Mouse (Mus musculus): ENCODE results near the gene Cdk16. TPM values are rescaled to one million over a fixed set of nuclear protein-coding genes. Genes with fewer than 3 reads are reported as not detected.

Gene Cdk16
- total RNA-seq, 2 experiments from 2014 or later, result 169 to 183 TPM

- DNase-seq, result no peak
Measured at GRCm38 (mm10) chrX:20748829-20749228, 61.1 kb downstream of the Cdk16 start.

More at GRCm38 (mm10) chrX:20748829-20749228, 61.1 kb downstream of the Cdk16 start:
- intact Hi-C loops (cut with DNase I), result no loop called here

Other genes with a start within 250 kb of the Cdk16 start
- gene Rgn, start 138.2 kb upstream of the Cdk16 start, total RNA-seq (2021), result 1 to 10 TPM in 1 of 2 experiments, under 1 TPM in 1; 0.89 to 1.2 TPM
- 10 to 100 TPM; 24.1 to 29.5 TPM for gene Rbm10, start 70.5 kb upstream of the Cdk16 start, total RNA-seq (2021)
- 100 to 1,000 TPM; 586 to 630 TPM for gene Ndufb11, start 70.3 kb upstream of the Cdk16 start, total RNA-seq (2021)
- gene Uba1, start 29.6 kb upstream of the Cdk16 start, total RNA-seq (2021), result 100 to 1,000 TPM; 260 to 271 TPM
- 10 to 100 TPM; 10.8 to 11.0 TPM for gene Usp11, start 16.0 kb downstream of the Cdk16 start, total RNA-seq (2021)
- gene Araf, start 109.9 kb downstream of the Cdk16 start, total RNA-seq (2021), result 10 to 100 TPM; 84.4 to 85.1 TPM
- gene Timp1, start 182.2 kb downstream of the Cdk16 start, total RNA-seq (2021), result 10 to 100 TPM; 15.4 to 16.4 TPM
- gene Syn1, start 233.1 kb downstream of the Cdk16 start, total RNA-seq (2021), result under 1 TPM; 0.36 to 0.40 TPM
- 1 to 10 TPM; 5.7 to 7.3 TPM for gene Cfp, start 243.6 kb downstream of the Cdk16 start, total RNA-seq (2021)

Measured in heart, postnatal 10 days (tissue).